Mouse (Mus musculus): ENCODE results near the gene Slc26a1. TPM values are rescaled to one million over a fixed set of nuclear protein-coding genes. Genes with fewer than 3 reads are reported as not detected.

Slc26a1 gene
- polyA plus RNA-seq, 1 experiment: 2.2 TPM

- TF ChIP-seq POLR2A (IDR thresholded peaks at IDR 0.05; ENCODE audit: borderline replicate concordance, control insufficient read depth, low read depth, low read length): no peak
- no peak for TF ChIP-seq CTCF (IDR thresholded peaks at IDR 0.05; ENCODE audit: control insufficient read depth, insufficient read depth, low read length)
- H3K27ac ChIP-seq (ENCODE audit: control insufficient read depth, insufficient read depth, low read depth, low read length, poor library complexity): no peak overlapping the region
- 65% methylated on average over 6 of the region's 6 CpGs for WGBS
These were observed 33.8 kb upstream of the Slc26a1 start for GRCm38 (mm10) chr5:108708981-108709731.

DNA sequence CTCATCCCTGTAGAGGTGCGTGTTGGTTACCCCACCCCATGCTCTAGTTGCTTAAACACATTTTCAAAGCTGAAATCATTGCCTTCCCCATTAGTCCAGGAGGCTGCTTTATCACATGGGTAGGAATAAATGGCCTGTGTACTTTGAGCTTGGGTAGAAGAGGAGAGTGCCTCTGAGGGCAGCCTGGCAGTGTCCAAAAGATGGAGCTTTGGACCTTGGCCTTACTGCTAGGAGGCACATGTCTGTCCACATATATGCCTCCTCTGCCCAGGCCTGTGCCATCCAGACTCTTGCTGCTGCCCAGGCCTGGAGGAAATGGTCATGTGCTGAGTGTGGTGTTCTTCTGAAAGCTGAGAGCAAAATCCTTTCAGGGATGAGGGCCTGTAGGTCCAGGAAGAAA is 33.0 kb upstream of the Slc26a1 start:
- H3K27ac ChIP-seq (ENCODE audit: control insufficient read depth, insufficient read depth, low read depth, low read length, poor library complexity): peak overlapping the region; percentile 20; the same call in 1 of the 2 replicates

More at GRCm38 (mm10) chr5:108708981-108709731, 33.8 kb upstream of the Slc26a1 start:
- Histone ChIP-seq H3K4me1 (ENCODE audit: control insufficient read depth, insufficient read depth, low read length) (peaks cover 2% of the 10 kb centered on the region), H3K4me3 (replicated peaks; ENCODE audit: control insufficient read depth, low read depth, low read length) (no peak overlapping the region)

DNA sequence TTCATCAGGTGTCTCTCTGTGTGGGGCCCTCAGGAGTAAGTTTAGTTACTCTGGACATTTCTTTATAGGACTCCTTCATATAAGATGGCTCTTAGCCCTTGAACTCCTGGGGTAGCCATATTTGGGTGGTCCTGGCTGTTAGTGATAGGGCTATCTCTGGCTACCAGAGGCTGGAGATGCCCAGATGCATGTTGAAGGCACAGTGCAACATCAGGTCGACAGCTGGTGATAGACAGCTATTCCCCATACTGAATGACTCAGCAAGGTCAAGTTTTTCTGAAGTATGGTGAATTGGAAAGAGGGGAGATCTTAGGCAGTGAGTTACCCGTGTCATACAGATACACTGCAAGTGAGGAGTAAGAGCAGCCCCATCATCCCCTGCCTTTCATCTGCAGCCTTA is 32.4 kb upstream of the Slc26a1 start:
- H3K27ac ChIP-seq (ENCODE audit: control insufficient read depth, insufficient read depth, low read depth, low read length, poor library complexity): peak overlapping the region; percentile 20; the same call in 1 of the 2 replicates
- TF ChIP-seq POLR2A (IDR thresholded peaks at IDR 0.05; ENCODE audit: borderline replicate concordance, control insufficient read depth, low read depth, low read length) (no peak), CTCF (IDR thresholded peaks at IDR 0.05; ENCODE audit: control insufficient read depth, insufficient read depth, low read length) (no peak)
- H3K4me3 ChIP-seq (replicated peaks; ENCODE audit: control insufficient read depth, low read depth, low read length): no peak overlapping the region
- WGBS: 40% methylated on average over 2 of the region's 2 CpGs
- peaks cover 2% of the 10 kb centered on the region for H3K4me1 ChIP-seq (ENCODE audit: control insufficient read depth, insufficient read depth, low read length)

More for the DNA sequence above, 33.0 kb upstream of the Slc26a1 start:
- peaks cover 2% of the 10 kb centered on the region for H3K4me1 ChIP-seq (ENCODE audit: control insufficient read depth, insufficient read depth, low read length)
- TF ChIP-seq POLR2A (IDR thresholded peaks at IDR 0.05; ENCODE audit: borderline replicate concordance, control insufficient read depth, low read depth, low read length) (no peak), CTCF (IDR thresholded peaks at IDR 0.05; ENCODE audit: control insufficient read depth, insufficient read depth, low read length) (no peak)
- H3K4me3 ChIP-seq (replicated peaks; ENCODE audit: control insufficient read depth, low read depth, low read length): no peak overlapping the region
- 97% methylated on average over 1 of the region's 1 CpGs for WGBS

GRCm38 (mm10) chr5:108703754-108704626 is 28.6 kb upstream of the Slc26a1 start:
- H3K27ac ChIP-seq (ENCODE audit: control insufficient read depth, insufficient read depth, low read depth, low read length, poor library complexity): no peak overlapping the region
- H3K4me1 ChIP-seq (ENCODE audit: control insufficient read depth, insufficient read depth, low read length): peaks cover 2% of the 10 kb centered on the region
- TF ChIP-seq POLR2A (IDR thresholded peaks at IDR 0.05; ENCODE audit: borderline replicate concordance, control insufficient read depth, low read depth, low read length) (no peak), CTCF (IDR thresholded peaks at IDR 0.05; ENCODE audit: control insufficient read depth, insufficient read depth, low read length) (no peak)
- WGBS: 85% methylated on average over 12 of the region's 12 CpGs
- no peak overlapping the region for H3K4me3 ChIP-seq (replicated peaks; ENCODE audit: control insufficient read depth, low read depth, low read length)

- no peak for TF ChIP-seq CTCF (IDR thresholded peaks at IDR 0.05; ENCODE audit: control insufficient read depth, insufficient read depth, low read length)
- no peak for TF ChIP-seq POLR2A (IDR thresholded peaks at IDR 0.05; ENCODE audit: borderline replicate concordance, control insufficient read depth, low read depth, low read length)
- H3K4me3 ChIP-seq (replicated peaks; ENCODE audit: control insufficient read depth, low read depth, low read length): no peak overlapping the region
- WGBS: 87% methylated on average over 10 of the region's 10 CpGs
- no peak overlapping the region for H3K27ac ChIP-seq (ENCODE audit: control insufficient read depth, insufficient read depth, low read depth, low read length, poor library complexity)
- H3K4me1 ChIP-seq (ENCODE audit: control insufficient read depth, insufficient read depth, low read length): no peaks in the 10 kb centered on the region
These were observed 26.1 kb upstream of the Slc26a1 start for GRCm38 (mm10) chr5:108701341-108702021.

DNA sequence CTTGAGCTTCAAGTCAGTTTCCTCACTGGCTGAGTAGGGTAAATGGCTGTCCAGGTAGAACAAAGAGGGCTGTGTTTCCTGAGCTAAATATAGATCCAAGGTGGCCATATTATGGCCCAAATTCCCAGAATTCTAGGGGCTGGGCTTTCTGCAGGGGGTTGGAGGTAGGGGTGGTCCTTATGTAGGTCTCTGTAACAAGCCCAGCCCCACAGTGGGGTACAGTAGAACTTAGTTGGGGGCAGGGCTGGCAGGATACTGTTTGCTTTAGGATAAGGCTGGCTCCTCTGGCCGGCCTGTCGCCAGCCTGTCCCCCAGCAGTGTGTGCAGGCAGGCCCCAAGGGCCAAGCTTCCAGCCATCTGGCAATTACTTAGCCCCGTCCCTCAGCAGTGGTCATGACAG is 25.0 kb upstream of the Slc26a1 start:
- H3K4me1 ChIP-seq (ENCODE audit: control insufficient read depth, insufficient read depth, low read length): no peaks in the 10 kb centered on the region
- no peak for TF ChIP-seq CTCF (IDR thresholded peaks at IDR 0.05; ENCODE audit: control insufficient read depth, insufficient read depth, low read length)
- TF ChIP-seq POLR2A (IDR thresholded peaks at IDR 0.05; ENCODE audit: borderline replicate concordance, control insufficient read depth, low read depth, low read length): no peak
- H3K4me3 ChIP-seq (replicated peaks; ENCODE audit: control insufficient read depth, low read depth, low read length): no peak overlapping the region
- H3K27ac ChIP-seq (ENCODE audit: control insufficient read depth, insufficient read depth, low read depth, low read length, poor library complexity): no peak overlapping the region
- WGBS: 85% methylated on average over 3 of the region's 3 CpGs

DNA sequence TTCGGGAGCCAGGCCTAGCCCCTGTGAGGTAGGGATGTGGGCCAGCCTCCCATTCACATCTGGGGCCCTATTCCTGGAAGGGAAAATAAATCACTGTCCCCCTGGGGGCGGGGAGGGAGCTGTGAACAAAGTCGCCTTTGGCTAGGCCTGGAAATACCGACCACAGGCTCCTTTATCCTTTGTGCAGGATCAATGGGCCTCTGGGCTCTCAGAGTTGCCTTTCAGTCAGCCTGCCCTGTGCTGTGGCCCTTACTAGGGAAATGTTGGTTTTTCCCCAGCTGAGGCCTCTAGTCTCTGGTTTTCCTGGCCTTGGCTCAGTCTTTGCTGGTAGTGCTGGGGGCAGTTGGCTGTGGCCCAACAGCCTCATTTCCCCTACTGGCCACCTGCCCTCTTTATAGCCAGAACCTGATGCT is 22.0 kb upstream of the Slc26a1 start:
- Histone ChIP-seq H3K27ac (ENCODE audit: control insufficient read depth, insufficient read depth, low read depth, low read length, poor library complexity) (no peak overlapping the region), H3K4me3 (replicated peaks; ENCODE audit: control insufficient read depth, low read depth, low read length) (no peak overlapping the region), H3K4me1 (ENCODE audit: control insufficient read depth, insufficient read depth, low read length) (peaks cover 3% of the 10 kb centered on the region; the same call in 1 of the 2 replicates)
- TF ChIP-seq POLR2A (IDR thresholded peaks at IDR 0.05; ENCODE audit: borderline replicate concordance, control insufficient read depth, low read depth, low read length) (no peak), CTCF (IDR thresholded peaks at IDR 0.05; ENCODE audit: control insufficient read depth, insufficient read depth, low read length) (no peak)
- 75% methylated on average over 4 of the region's 4 CpGs for WGBS
